Mouse (Mus musculus) limb, embryonic 14.5 days (tissue): Measurements from ENCODE around the gene Eefsec. TPM values are rescaled to one million over a fixed set of nuclear protein-coding genes. Genes with fewer than 3 reads are reported as not detected.

ENCODE experiments used
- ATAC-seq: fragments of 200-750 bp; cut with Nextera tagmentation; 2 replicates; pipeline ENCODE4 v1.8.0; 2017; ENCODE audit warnings: low read depth, moderate number of reproducible peaks, moderate TSS enrichment; ENCODE audit not compliant: low FRiP score
- DNase-seq: peaks from one replicate; pipeline ENCODE4 v3.0.0-alpha.2; 2015; ENCODE audit warnings: low spot score
- H3K27ac ChIP-seq: fragments of 300-500 bp; sonication (generic); replicated peaks from 2 replicates; pipeline ENCODE4 v1.5.1; 2014; ENCODE audit warnings: low read depth, mild to moderate bottlenecking, low read length, moderate library complexity, mixed read lengths
- H3K27me3 ChIP-seq: fragments of 300-500 bp; sonication (generic); 2 replicates; pipeline ENCODE4 v1.6.1; 2014; ENCODE audit warnings: low read length, mixed read lengths; ENCODE audit not compliant: control insufficient read depth, insufficient read depth
- H3K36me3 ChIP-seq: fragments of 300-500 bp; sonication (generic); 2 replicates; pipeline ENCODE4 v1.6.1; 2014; ENCODE audit warnings: mild to moderate bottlenecking, low read length, moderate library complexity, mixed read lengths; ENCODE audit not compliant: control insufficient read depth, insufficient read depth
- H3K4me1 ChIP-seq: fragments of 300-500 bp; sonication (generic); 2 replicates; pipeline ENCODE4 v1.6.1; 2014; ENCODE audit warnings: antibody characterized with exemption, low read length, mixed read lengths; ENCODE audit not compliant: control insufficient read depth, insufficient read depth
- H3K4me2 ChIP-seq: fragments of 300-500 bp; sonication (generic); replicated peaks from 2 replicates; pipeline ENCODE4 v1.6.1; 2014; ENCODE audit warnings: low read depth, mild to moderate bottlenecking, low read length, moderate library complexity; ENCODE audit not compliant: severe bottlenecking
- H3K4me3 ChIP-seq: fragments of 300-500 bp; sonication (generic); replicated peaks from 2 replicates; pipeline ENCODE4 v1.5.1; 2014; ENCODE audit warnings: low read length
- H3K9ac ChIP-seq: fragments of 300-500 bp; sonication (generic); 2 replicates; pipeline ENCODE4 v1.6.1; 2014; ENCODE audit warnings: mild to moderate bottlenecking, low read depth, low read length, moderate library complexity; ENCODE audit not compliant: severe bottlenecking
- H3K9me3 ChIP-seq: fragments of 300-500 bp; sonication (generic); 2 replicates; pipeline ENCODE4 v1.6.1; 2016; ENCODE audit warnings: low read length; ENCODE audit not compliant: control insufficient read depth
- POLR2A ChIP-seq: fragments of 200-500 bp; IDR thresholded peaks from 2 replicates; pipeline ENCODE4 v1.8.0; 2012; ENCODE audit warnings: inconsistent platforms, mild to moderate bottlenecking, moderate library complexity, borderline replicate concordance; ENCODE audit not compliant: insufficient read depth, insufficient read length; ENCODE audit errors: extremely low read depth
- WGBS: fragments of 180-500 bp; shearing (Covaris S2); extraction: QIAGEN DNeasy Blood & Tissue Kit; methylation state at CpG from one replicate; pipeline ENCODE4 v1.1.7; 2014; 5-methylcytosine and 5-hydroxymethylcytosine counted together
- polyA plus RNA-seq, 2 experiments: library from polyadenylated mRNA; depleted of rRNA in 1 of 2; stranded (reverse) in 1 of 2; unstranded in 1 of 2; fragments of >200 nt; fragmentation: Nextera tagmentation in 1 of 2; extraction: Ambion mirVana in 1 of 2; gene quantifications; 2 replicates each; pipeline versions ENCODE4 v1.2.1 to v1.2.3; 2012 to 2014

Gene Eefsec
- polyA plus RNA-seq, 2 experiments: 23.0 to 38.2 TPM

- peaks cover 12% of the 10 kb centered on the region; the same call in 1 of the 2 replicates for H3K36me3 ChIP-seq
- ATAC-seq: no peak
- 92% methylated on average over 3 of the region's 3 CpGs for WGBS
- no peaks in the 10 kb centered on the region for H3K4me1 ChIP-seq
- no peak overlapping the region for H3K4me2 ChIP-seq
- no peak overlapping the region for H3K9ac ChIP-seq
- no peak for TF ChIP-seq POLR2A
- no peak overlapping the region for H3K4me3 ChIP-seq
- no peaks in the 10 kb centered on the region for H3K27me3 ChIP-seq
- no peaks in the 10 kb centered on the region for H3K9me3 ChIP-seq
- H3K27ac ChIP-seq: no peak overlapping the region
- DNase-seq: no peak
Observed at GRCm38 (mm10) chr6:88259621-88260020, 186.7 kb downstream of the Eefsec start.

- no peak overlapping the region for H3K4me3 ChIP-seq
- DNase-seq (no peak), ATAC-seq (no peak)
- no peaks in the 10 kb centered on the region for H3K9me3 ChIP-seq
- 74% methylated on average over 4 of the region's 4 CpGs for WGBS
- H3K9ac ChIP-seq: no peak overlapping the region
- no peaks in the 10 kb centered on the region for H3K27me3 ChIP-seq
- no peaks in the 10 kb centered on the region for H3K4me1 ChIP-seq
- peaks cover 12% of the 10 kb centered on the region; the same call in 1 of the 2 replicates for H3K36me3 ChIP-seq
- TF ChIP-seq POLR2A: no peak
- no peak overlapping the region for H3K27ac ChIP-seq
- no peak overlapping the region for H3K4me2 ChIP-seq
Observed at GRCm38 (mm10) chr6:88255435-88255834, 190.9 kb downstream of the Eefsec start.

GRCm38 (mm10) chr6:88254082-88254481, 192.3 kb downstream of the Eefsec start:
- H3K27ac ChIP-seq: no peak overlapping the region
- no peaks in the 10 kb centered on the region for H3K4me1 ChIP-seq
- ATAC-seq (no peak), DNase-seq (no peak)
- H3K9me3 ChIP-seq: no peaks in the 10 kb centered on the region
- whole genome bisulfite sequencing: 76% methylated on average over 6 of the region's 6 CpGs
- no peak overlapping the region for H3K4me3 ChIP-seq
- peaks cover 12% of the 10 kb centered on the region; the same call in 1 of the 2 replicates for H3K36me3 ChIP-seq
- no peak overlapping the region for H3K4me2 ChIP-seq
- no peak overlapping the region for H3K9ac ChIP-seq
- no peak for TF ChIP-seq POLR2A
- H3K27me3 ChIP-seq: no peaks in the 10 kb centered on the region

GRCm38 (mm10) chr6:88251798-88252478, 194.4 kb downstream of the Eefsec start:
- H3K27ac ChIP-seq: no peak overlapping the region
- 0 out of 2 replicates have a peak, but pooled peaks cover 9% of the 10 kb centered on the region for H3K36me3 ChIP-seq
- H3K4me3 ChIP-seq: no peak overlapping the region
- TF ChIP-seq POLR2A: no peak
- no peaks in the 10 kb centered on the region for H3K9me3 ChIP-seq
- no peaks in the 10 kb centered on the region for H3K4me1 ChIP-seq
- WGBS: 72% methylated on average over 7 of the region's 7 CpGs
- no peaks in the 10 kb centered on the region for H3K27me3 ChIP-seq
- no peak for ATAC-seq
- no peak overlapping the region for H3K9ac ChIP-seq
- no peak overlapping the region for H3K4me2 ChIP-seq
- no peak for DNase-seq

GRCm38 (mm10) chr6:88251396-88251795, 194.9 kb downstream of the Eefsec start:
- Histone ChIP-seq H3K4me2 (no peak overlapping the region), H3K9ac (no peak overlapping the region), H3K27me3 (no peaks in the 10 kb centered on the region), H3K4me3 (no peak overlapping the region), H3K36me3 (0 out of 2 replicates have a peak, but pooled peaks cover 6% of the 10 kb centered on the region), H3K9me3 (no peaks in the 10 kb centered on the region), H3K27ac (no peak overlapping the region), H3K4me1 (no peaks in the 10 kb centered on the region)
- no peak for TF ChIP-seq POLR2A
- ATAC-seq (no peak), DNase-seq (no peak)
- WGBS: 77% methylated on average over 1 of the region's 1 CpGs

- Histone ChIP-seq H3K4me2 (no peak overlapping the region), H3K36me3 (no peaks in the 10 kb centered on the region), H3K27me3 (no peaks in the 10 kb centered on the region), H3K27ac (no peak overlapping the region), H3K4me1 (no peaks in the 10 kb centered on the region; the same call in 1 of the 2 replicates), H3K9me3 (no peaks in the 10 kb centered on the region), H3K9ac (no peak overlapping the region), H3K4me3 (no peak overlapping the region)
- WGBS: 70% methylated on average over 1 of the region's 1 CpGs
- DNase-seq (no peak), ATAC-seq (no peak)
- TF ChIP-seq POLR2A: no peak
Observed at GRCm38 (mm10) chr6:88249231-88249630, 197.1 kb downstream of the Eefsec start.
